Mouse (Mus musculus) myocyte (in vitro differentiated cells): Measurements from ENCODE around the gene Tshr. TPM values are rescaled to one million over a fixed set of nuclear protein-coding genes. Genes with fewer than 3 reads are reported as not detected.

ENCODE experiments used
- H3K27me3 ChIP-seq: one replicate; pipeline ENCODE4 v1.6.1; 2011; ENCODE audit not compliant: control insufficient read depth, insufficient read depth, insufficient read length
- H3K36me3 ChIP-seq: one replicate; pipeline ENCODE4 v1.6.1; 2011; ENCODE audit not compliant: control insufficient read depth, insufficient read depth
- H3K4me2 ChIP-seq: one replicate; pipeline ENCODE4 v1.6.1; 2011; ENCODE audit warnings: low read depth, control low read depth
- H3K4me3 ChIP-seq: one replicate; pipeline ENCODE4 v1.5.1; 2011; ENCODE audit warnings: mild to moderate bottlenecking, control low read depth, moderate library complexity
- H3K79me2 ChIP-seq: one replicate; pipeline ENCODE4 v1.6.1; 2011; ENCODE audit not compliant: control insufficient read depth, insufficient read depth
- H3ac ChIP-seq: one replicate; pipeline ENCODE4 v1.6.1; 2011; ENCODE audit not compliant: control insufficient read depth, insufficient read length
- CEBPB ChIP-seq: IDR thresholded peaks from 2 replicates; pipeline ENCODE4 v1.6.1; 2011; ENCODE audit warnings: mild to moderate bottlenecking, moderate library complexity; ENCODE audit not compliant: poor library complexity, insufficient read depth, severe bottlenecking
- E2F4 ChIP-seq: IDR thresholded peaks from one replicate; pipeline ENCODE4 v1.6.1; 2011; ENCODE audit warnings: mild to moderate bottlenecking, control low read depth, moderate library complexity; ENCODE audit not compliant: insufficient read depth
- MAX ChIP-seq: IDR thresholded peaks from one replicate; pipeline ENCODE4 v1.6.1; 2011; ENCODE audit warnings: low read depth, mild to moderate bottlenecking, control low read depth
- MYOD1 ChIP-seq, 3 experiments: IDR thresholded peaks; one replicate each; pipeline ENCODE4 v1.6.1; 2011; ENCODE audit warnings: control low read depth in 2 of 3, low read depth in 2 of 3, mild to moderate bottlenecking in 2 of 3, moderate library complexity in 1 of 3; ENCODE audit not compliant: insufficient read length in 2 of 3, control insufficient read depth in 1 of 3
- MYOG ChIP-seq, 3 experiments: IDR thresholded peaks; one replicate each; pipeline ENCODE4 v1.6.1; 2011; ENCODE audit warnings: control low read depth in 2 of 3, low read depth in 2 of 3, mild to moderate bottlenecking in 2 of 3; ENCODE audit not compliant: insufficient read length in 2 of 3, control insufficient read depth in 1 of 3, insufficient read depth in 1 of 3
- POLR2A ChIP-seq: IDR thresholded peaks from one replicate; pipeline ENCODE4 v1.6.1; 2011; ENCODE audit warnings: low read depth, mild to moderate bottlenecking, control low read depth, moderate library complexity; ENCODE audit not compliant: insufficient read length
- POLR2AphosphoS2 ChIP-seq: IDR thresholded peaks from one replicate; pipeline ENCODE4 v1.6.1; 2011; ENCODE audit warnings: low read depth, control low read depth; ENCODE audit not compliant: insufficient read length
- REST ChIP-seq: IDR thresholded peaks from one replicate; pipeline ENCODE4 v1.6.1; 2011; ENCODE audit warnings: mild to moderate bottlenecking, control low read depth, moderate library complexity; ENCODE audit not compliant: insufficient read depth, insufficient read length
- SRF ChIP-seq: IDR thresholded peaks from one replicate; pipeline ENCODE4 v1.6.1; 2011; ENCODE audit warnings: low read depth; ENCODE audit not compliant: control insufficient read depth, insufficient read length
- TCF12 ChIP-seq: IDR thresholded peaks from one replicate; pipeline ENCODE4 v1.6.1; 2011; ENCODE audit warnings: mild to moderate bottlenecking, control low read depth; ENCODE audit not compliant: poor library complexity, insufficient read depth, severe bottlenecking
- TCF3 ChIP-seq: IDR thresholded peaks from one replicate; pipeline ENCODE4 v1.6.1; 2011; ENCODE audit warnings: low read depth, control low read depth; ENCODE audit not compliant: insufficient read length
- USF1 ChIP-seq: IDR thresholded peaks from one replicate; pipeline ENCODE4 v1.6.1; 2011; ENCODE audit warnings: low read depth, mild to moderate bottlenecking, control low read depth, moderate library complexity
- polyA plus RNA-seq: library from polyadenylated mRNA; unstranded; fragments of >200 nt; fragmentation: generic; extraction: Trizol; gene quantifications from one replicate; pipeline ENCODE4 v1.2.1, GENCODE M21; 2012; ENCODE audit warnings: missing spikeins

The Tshr gene
- polyA plus RNA-seq, 1 experiment = not detected

- Histone ChIP-seq H3ac (no peak overlapping the region), H3K4me2 (peak overlapping the region; percentile 54), H3K79me2 (no peaks in the 10 kb centered on the region), H3K36me3 (no peaks in the 10 kb centered on the region), H3K27me3 (no peaks in the 10 kb centered on the region), H3K4me3 (no peak overlapping the region)
- TF ChIP-seq REST = no peak
- TF ChIP-seq CEBPB = peak; percentile 94
Observed at GRCm38 (mm10) chr12:91496226-91496558, 111.8 kb downstream of the Tshr start.

DNA sequence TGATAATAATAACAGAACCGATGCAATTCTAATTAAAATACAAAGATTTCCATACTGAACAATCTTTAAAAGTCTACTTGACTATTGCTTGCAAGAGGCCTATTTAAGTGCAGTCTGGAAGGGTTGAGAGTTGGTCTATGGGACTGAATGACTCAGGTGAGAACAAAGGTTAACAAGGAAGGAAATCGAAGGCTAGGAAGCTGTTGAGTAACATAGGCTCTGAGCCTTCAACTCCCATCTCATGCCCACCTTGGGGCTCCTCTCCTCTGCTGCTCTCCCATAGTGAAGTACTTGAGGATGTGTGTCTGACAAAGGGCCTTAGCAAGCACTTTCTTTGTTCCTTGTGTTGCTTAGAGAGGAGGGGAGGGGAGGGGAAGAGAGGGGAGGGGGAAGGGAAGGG is 116.1 kb downstream of the Tshr start:
- no peaks in the 10 kb centered on the region for H3K27me3 ChIP-seq
- no peak overlapping the region for H3K4me2 ChIP-seq
- no peaks in the 10 kb centered on the region for H3K79me2 ChIP-seq
- TF ChIP-seq MYOD1 (IDR thresholded peaks at IDR 0.05; ENCODE audit: control insufficient read depth in 1 of 3, insufficient read length in 2 of 3, low read depth in 2 of 3) = no peak
- no peak for TF ChIP-seq POLR2A
- no peak for TF ChIP-seq POLR2AphosphoS2
- H3ac ChIP-seq = no peak overlapping the region
- H3K4me3 ChIP-seq = no peak overlapping the region
- H3K36me3 ChIP-seq = no peaks in the 10 kb centered on the region

DNA sequence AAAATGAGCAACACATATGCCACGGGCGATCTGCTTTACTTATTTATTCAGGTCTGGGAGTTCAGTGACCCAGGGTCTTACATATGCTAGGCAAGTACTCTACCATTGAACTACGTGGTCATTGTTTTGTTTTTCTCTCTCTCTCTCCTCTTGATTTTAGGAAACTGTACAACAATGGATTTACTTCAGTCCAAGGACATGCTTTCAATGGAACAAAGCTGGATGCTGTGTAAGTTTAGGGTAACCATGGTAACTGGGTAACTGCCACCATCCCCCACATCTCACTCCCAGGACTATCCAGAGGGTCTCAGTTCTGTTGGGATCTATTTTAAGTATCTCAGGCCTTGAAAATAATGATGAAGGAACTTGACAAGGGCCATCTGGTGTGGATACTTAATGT is 127.4 kb downstream of the Tshr start:
- Histone ChIP-seq H3K4me2 (no peak overlapping the region), H3K27me3 (peaks cover 1% of the 10 kb centered on the region), H3K4me3 (no peak overlapping the region), H3K79me2 (no peaks in the 10 kb centered on the region), H3K36me3 (no peaks in the 10 kb centered on the region), H3ac (no peak overlapping the region)
- no peak for TF ChIP-seq TCF12
- no peak for TF ChIP-seq MYOG (IDR thresholded peaks at IDR 0.05; ENCODE audit: control insufficient read depth in 1 of 3, insufficient read depth in 1 of 3, insufficient read length in 2 of 3, low read depth in 2 of 3)

- Histone ChIP-seq H3K36me3 (no peaks in the 10 kb centered on the region), H3K4me2 (no peak overlapping the region), H3K79me2 (no peaks in the 10 kb centered on the region), H3K27me3 (peaks cover 5% of the 10 kb centered on the region), H3ac (no peak overlapping the region), H3K4me3 (no peak overlapping the region)
- TF ChIP-seq TCF12 (no peak), MYOD1 (IDR thresholded peaks at IDR 0.05; ENCODE audit: control insufficient read depth in 1 of 3, insufficient read length in 2 of 3, low read depth in 2 of 3) (no peak), POLR2A (no peak), REST (no peak), MAX (no peak), SRF (no peak), USF1 (no peak), E2F4 (no peak), TCF3 (no peak), MYOG (IDR thresholded peaks at IDR 0.05; ENCODE audit: control insufficient read depth in 1 of 3, insufficient read depth in 1 of 3, insufficient read length in 2 of 3, low read depth in 2 of 3) (no peak), CEBPB (no peak), POLR2AphosphoS2 (no peak)
Observed at GRCm38 (mm10) chr12:91513980-91514379, 129.6 kb downstream of the Tshr start.

GRCm38 (mm10) chr12:91517808-91518207 is 133.4 kb downstream of the Tshr start:
- Histone ChIP-seq H3K4me2 (no peak overlapping the region), H3K4me3 (no peak overlapping the region), H3K27me3 (peaks cover 5% of the 10 kb centered on the region), H3K79me2 (no peaks in the 10 kb centered on the region), H3K36me3 (no peaks in the 10 kb centered on the region), H3ac (no peak overlapping the region)
- TF ChIP-seq TCF12 (no peak), POLR2AphosphoS2 (no peak), TCF3 (no peak), MYOD1 (IDR thresholded peaks at IDR 0.05; ENCODE audit: control insufficient read depth in 1 of 3, insufficient read length in 2 of 3, low read depth in 2 of 3) (no peak), REST (no peak), USF1 (no peak), POLR2A (no peak), CEBPB (no peak), MAX (no peak), E2F4 (no peak), SRF (no peak), MYOG (IDR thresholded peaks at IDR 0.05; ENCODE audit: control insufficient read depth in 1 of 3, insufficient read depth in 1 of 3, insufficient read length in 2 of 3, low read depth in 2 of 3) (no peak)

DNA sequence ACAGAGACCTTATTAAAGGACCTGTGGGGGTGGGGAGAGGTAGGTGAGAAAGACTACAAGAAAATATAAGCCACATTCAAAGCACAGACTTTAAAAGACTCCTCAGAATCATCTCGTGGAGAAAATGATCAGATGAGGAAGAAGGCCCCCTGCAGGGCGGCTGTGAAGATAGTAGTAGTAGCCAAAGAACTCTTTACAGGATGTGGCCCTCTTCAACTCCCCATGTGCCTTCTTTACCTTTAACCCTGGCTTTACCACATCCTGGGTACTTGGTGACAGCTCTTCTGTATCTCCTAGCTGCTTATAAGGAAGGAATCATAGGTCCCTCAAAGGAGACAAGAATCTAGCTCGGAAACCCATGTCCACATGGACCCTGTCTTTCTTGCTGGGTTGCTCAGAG is 139.3 kb downstream of the Tshr start:
- no peaks in the 10 kb centered on the region for H3K36me3 ChIP-seq
- no peaks in the 10 kb centered on the region for H3K79me2 ChIP-seq
- H3K4me3 ChIP-seq = no peak overlapping the region
- H3ac ChIP-seq = no peak overlapping the region
- no peak overlapping the region for H3K4me2 ChIP-seq
- H3K27me3 ChIP-seq = peaks cover 6% of the 10 kb centered on the region
- no peak for TF ChIP-seq CEBPB
- no peak for TF ChIP-seq TCF12
- TF ChIP-seq SRF = no peak
- TF ChIP-seq POLR2AphosphoS2 = no peak
- TF ChIP-seq E2F4 = no peak
- no peak for TF ChIP-seq MAX
- TF ChIP-seq REST = no peak
